Comparison of ENCODE assay signal across 8 mouse cellular contexts in the genomic region with DNA sequence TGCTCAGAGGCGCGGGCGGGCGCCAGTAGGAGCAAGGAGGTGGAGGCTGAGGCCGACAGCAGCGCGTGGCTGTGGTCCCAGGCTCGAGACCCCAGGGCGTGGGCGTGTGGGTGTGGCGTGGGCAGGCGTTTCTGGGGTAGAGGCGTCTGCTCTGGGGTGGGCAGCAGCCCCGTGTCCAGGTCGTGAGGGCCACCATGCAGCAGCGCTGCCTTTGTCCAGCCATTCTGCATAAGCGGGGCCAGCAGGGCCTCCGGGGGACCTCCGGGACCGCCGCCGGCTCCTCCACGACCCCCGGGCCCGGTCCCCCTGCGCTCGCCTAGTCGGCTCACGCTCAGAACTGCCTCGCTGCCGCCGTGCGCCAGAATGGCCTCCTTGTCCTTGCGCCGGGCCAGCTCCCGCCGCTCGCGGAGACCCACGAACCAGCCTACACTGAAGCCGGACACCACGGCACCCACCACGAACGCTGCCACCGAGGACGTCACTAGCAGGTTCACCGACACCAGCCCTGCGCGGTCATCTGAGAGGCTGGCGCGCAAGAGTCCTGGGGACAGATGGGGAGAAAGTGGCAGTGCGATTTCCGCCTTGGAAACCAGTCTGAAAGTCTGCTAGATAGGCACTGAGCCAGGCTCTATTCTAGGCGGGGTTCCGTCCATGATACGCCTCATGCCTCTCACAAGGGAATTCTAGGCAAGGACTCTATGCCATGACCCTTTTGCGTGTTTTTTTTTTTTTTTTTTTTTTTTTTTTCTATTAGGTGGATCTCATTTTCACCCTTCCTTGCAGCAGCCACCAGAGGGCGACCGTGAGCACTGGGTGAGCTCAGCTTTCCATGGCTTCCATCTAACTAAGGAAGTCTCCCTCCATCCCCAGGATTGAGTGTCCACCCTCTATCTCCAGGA. TPM values are rescaled to one million over a fixed set of nuclear protein-coding genes. Genes with fewer than 3 reads are reported as not detected.
A peak's percentile ranks its signal among the peaks of the same experiment; 100 is the strongest.
DNase-seq lines count a peak whose midpoint lies in the region; ATAC-seq lines count a peak whose summit lies in the region.

No protein-coding gene starts in this region.

- WGBS in heart, embryonic 11.5 days (ENCODE audit: insufficient replicate concordance) = 5% methylated on average over 53 of the region's 59 CpGs

- peaks cover 60% of the 10 kb centered on the region for H3K27me3 ChIP-seq in heart, embryonic 11.5 days (ENCODE audit: control insufficient read depth, insufficient read depth, low read length)

- peaks cover 11% of the 10 kb centered on the region; the same call in 1 of the 2 replicates for H3K9me3 ChIP-seq in heart, embryonic 11.5 days (replicated peaks; ENCODE audit: control insufficient read depth, low read length)

- no peaks in the 10 kb centered on the region for H3K36me3 ChIP-seq in heart, embryonic 11.5 days (ENCODE audit: control insufficient read depth, insufficient read depth, low read length)

- H3K4me3 ChIP-seq in heart, embryonic 11.5 days (ENCODE audit: low read depth, low read length) = peak overlapping the region; percentile 47

- no peak for ATAC-seq in heart, embryonic 11.5 days (replicated peaks; ENCODE audit: insufficient number of reproducible peaks, low FRiP score, low TSS enrichment)

- H3K4me2 ChIP-seq in heart, embryonic 11.5 days = peak overlapping the region; percentile 81

- peaks cover 13% of the 10 kb centered on the region for H3K4me1 ChIP-seq in heart, embryonic 11.5 days (ENCODE audit: control insufficient read depth, insufficient read depth, low read length)

- no peak overlapping the region for H3K27ac ChIP-seq in heart, embryonic 11.5 days (ENCODE audit: low read depth, low read length)

- H3K9ac ChIP-seq in heart, embryonic 11.5 days (ENCODE audit: low read depth, low read length) = peak overlapping the region; percentile 59; the same call in 1 of the 2 replicates

- DNase-seq in cerebellum, adult 11-12 months = peak; percentile 48
- no peak for DNase-seq in cerebellum, adult 9-10 months
- DNase-seq in CD4-positive, CD25-positive, alpha-beta regulatory T cell, adult 2 months (ENCODE audit: low read depth, low spot score) = peak; percentile 88
- peak; percentile 80 to 86 for DNase-seq in cerebellum, postnatal 10 days
- DNase-seq in kidney, postnatal 10 days = peak; percentile 72
- peak; percentile 80 for DNase-seq in mesoderm, embryonic 11.5 days (ENCODE audit: low read depth, low spot score)
- DNase-seq in testis, postnatal 10 days (ENCODE audit: low spot score) = peak; percentile 80

RNA-seq across cellular contexts. Expression of a gene that starts 2.8 kb away (rescaled TPM):
- polyA plus RNA-seq in heart, embryonic 11.5 days (2014; fragmentation: Nextera tagmentation; extraction: Ambion mirVana) = not detected in 2 replicates

RNA-seq across cellular contexts. Expression of a gene that starts 7.2 kb away (rescaled TPM):
- polyA plus RNA-seq in heart, embryonic 11.5 days (2014; fragmentation: Nextera tagmentation; extraction: Ambion mirVana) = 0.18 and 0.33 TPM in 2 replicates

RNA-seq across cellular contexts. Expression of a gene that starts 15.0 kb away (rescaled TPM):
- polyA plus RNA-seq in heart, embryonic 11.5 days (2014; fragmentation: Nextera tagmentation; extraction: Ambion mirVana) = 0.10 and 0.11 TPM in 2 replicates

RNA-seq across cellular contexts. Expression of a gene that starts 15.5 kb away (rescaled TPM):
- polyA plus RNA-seq in heart, embryonic 11.5 days (2014; fragmentation: Nextera tagmentation; extraction: Ambion mirVana) = 0.11 and 0.33 TPM in 2 replicates

RNA-seq across cellular contexts. Expression of a gene that starts 37.7 kb away (rescaled TPM):
- 4.7 and 6.0 TPM in 2 replicates for polyA plus RNA-seq in heart, embryonic 11.5 days (2014; fragmentation: Nextera tagmentation; extraction: Ambion mirVana)
